Mouse (Mus musculus): ENCODE measurements around the gene Adsl.

GRCm38 (mm10) chr15:80981176-80981575 lies 32.9 kb downstream of the Adsl start:
- TF ChIP-seq CTCF (IDR thresholded peaks at IDR 0.05; ENCODE audit: control insufficient read depth, insufficient read depth, insufficient read length) (no peak), USF1 (IDR thresholded peaks at IDR 0.05; ENCODE audit: low read depth) (no peak), FOSL1 (IDR thresholded peaks at IDR 0.05; ENCODE audit: insufficient read depth, low read length, poor library complexity, severe bottlenecking) (no peak), CEBPB (IDR thresholded peaks at IDR 0.05; ENCODE audit: low read depth) (no peak), MAX (IDR thresholded peaks at IDR 0.05) (no peak), MYOD1 (IDR thresholded peaks at IDR 0.05; ENCODE audit: control insufficient read depth, insufficient read length, low read depth) (no peak)
